Mouse (Mus musculus): ENCODE measurements at regions not wholly inside any gene's neighbourhood (a gene's known extent, or its start where the extent isn't known, plus 50 kb on each side); places are given as distances from the start of the nearest gene placed in this dataset.

- Histone ChIP-seq H3K4me1 (0 out of 2 replicates have a peak, but pooled peaks cover 3% of the 10 kb centered on the region), H3K36me3 (no peaks in the 10 kb centered on the region), H3K27me3 (no peaks in the 10 kb centered on the region), H3K4me2 (replicated peaks) (no peak overlapping the region), H3K27ac (replicated peaks) (no peak overlapping the region), H3K9me3 (replicated peaks) (no peaks in the 10 kb centered on the region), H3K9ac (no peak overlapping the region), H3K4me3 (replicated peaks) (no peak overlapping the region)
- ATAC-seq (ENCODE audit: insufficient number of reproducible peaks, low FRiP score, low TSS enrichment, low read depth), result no peak
- WGBS, result 61% methylated on average over 5 of the region's 5 CpGs
Observed at GRCm38 (mm10) chr10:37286305-37286704, 147.6 kb upstream of the Marcks start.

GRCm38 (mm10) chr10:37282951-37283350 is 144.2 kb upstream of the Marcks start:
- H3K27ac ChIP-seq (replicated peaks), result no peak overlapping the region
- H3K9me3 ChIP-seq (replicated peaks), result no peaks in the 10 kb centered on the region
- no peak for ATAC-seq (ENCODE audit: insufficient number of reproducible peaks, low FRiP score, low TSS enrichment, low read depth)
- H3K27me3 ChIP-seq, result no peaks in the 10 kb centered on the region
- H3K36me3 ChIP-seq, result no peaks in the 10 kb centered on the region
- no peak overlapping the region for H3K9ac ChIP-seq
- no peak overlapping the region for H3K4me2 ChIP-seq (replicated peaks)
- no peak overlapping the region for H3K4me3 ChIP-seq (replicated peaks)
- H3K4me1 ChIP-seq, result 0 out of 2 replicates have a peak, but pooled peaks cover 3% of the 10 kb centered on the region

- Histone ChIP-seq H3K36me3 (no peaks in the 10 kb centered on the region), H3K27ac (replicated peaks) (no peak overlapping the region), H3K9ac (no peak overlapping the region), H3K4me2 (replicated peaks) (no peak overlapping the region), H3K4me1 (no peaks in the 10 kb centered on the region), H3K4me3 (replicated peaks) (no peak overlapping the region), H3K27me3 (no peaks in the 10 kb centered on the region), H3K9me3 (replicated peaks) (no peaks in the 10 kb centered on the region)
- no peak for ATAC-seq (ENCODE audit: insufficient number of reproducible peaks, low FRiP score, low TSS enrichment, low read depth)
- WGBS, result 88% methylated on average over 4 of the region's 4 CpGs
Observed at GRCm38 (mm10) chr10:37280823-37281222, 142.1 kb upstream of the Marcks start.

GRCm38 (mm10) chr10:37280150-37280820 is 141.6 kb upstream of the Marcks start:
- H3K4me3 ChIP-seq (replicated peaks), result no peak overlapping the region
- H3K27ac ChIP-seq (replicated peaks), result no peak overlapping the region
- no peak overlapping the region for H3K9ac ChIP-seq
- 80% methylated on average over 6 of the region's 6 CpGs for whole genome bisulfite sequencing
- ATAC-seq (ENCODE audit: insufficient number of reproducible peaks, low FRiP score, low TSS enrichment, low read depth), result no peak
- H3K9me3 ChIP-seq (replicated peaks), result no peaks in the 10 kb centered on the region
- no peaks in the 10 kb centered on the region for H3K27me3 ChIP-seq
- no peak overlapping the region for H3K4me2 ChIP-seq (replicated peaks)
- H3K4me1 ChIP-seq, result no peaks in the 10 kb centered on the region
- no peaks in the 10 kb centered on the region for H3K36me3 ChIP-seq

DNA sequence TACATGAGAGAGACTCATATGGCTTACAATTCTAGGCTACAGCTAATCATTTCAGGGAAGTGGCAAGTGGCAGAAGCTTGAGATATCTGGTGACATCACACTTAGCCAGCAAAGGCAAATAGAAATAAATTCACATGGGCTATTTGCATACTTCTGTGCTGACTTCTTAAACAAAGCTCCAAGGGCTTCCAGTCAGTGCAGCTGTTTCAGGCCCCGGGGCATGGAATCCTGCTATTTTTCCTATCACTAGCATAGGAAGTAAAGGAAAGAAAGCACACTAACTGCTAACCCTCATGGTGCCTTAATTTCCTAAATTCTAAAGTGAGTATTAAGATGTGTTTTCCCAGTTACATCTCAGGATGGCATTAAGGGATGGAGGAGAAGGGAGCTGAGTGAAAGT is 140.6 kb upstream of the Marcks start:
- Histone ChIP-seq H3K9me3 (replicated peaks) (no peaks in the 10 kb centered on the region), H3K4me2 (replicated peaks) (no peak overlapping the region), H3K27ac (replicated peaks) (no peak overlapping the region), H3K9ac (no peak overlapping the region), H3K4me1 (no peaks in the 10 kb centered on the region), H3K36me3 (no peaks in the 10 kb centered on the region), H3K27me3 (no peaks in the 10 kb centered on the region), H3K4me3 (replicated peaks) (no peak overlapping the region)
- 38% methylated on average over 1 of the region's 1 CpGs for WGBS
- ATAC-seq (ENCODE audit: insufficient number of reproducible peaks, low FRiP score, low TSS enrichment, low read depth), result no peak

GRCm38 (mm10) chr10:37275857-37276256 is 137.1 kb upstream of the Marcks start:
- Histone ChIP-seq H3K9ac (no peak overlapping the region), H3K4me2 (replicated peaks) (no peak overlapping the region), H3K4me1 (no peaks in the 10 kb centered on the region), H3K27ac (replicated peaks) (no peak overlapping the region), H3K4me3 (replicated peaks) (no peak overlapping the region), H3K27me3 (no peaks in the 10 kb centered on the region), H3K9me3 (replicated peaks) (no peaks in the 10 kb centered on the region), H3K36me3 (no peaks in the 10 kb centered on the region)
- ATAC-seq (ENCODE audit: insufficient number of reproducible peaks, low FRiP score, low TSS enrichment, low read depth), result no peak
- WGBS, result 76% methylated on average over 1 of the region's 1 CpGs

DNA sequence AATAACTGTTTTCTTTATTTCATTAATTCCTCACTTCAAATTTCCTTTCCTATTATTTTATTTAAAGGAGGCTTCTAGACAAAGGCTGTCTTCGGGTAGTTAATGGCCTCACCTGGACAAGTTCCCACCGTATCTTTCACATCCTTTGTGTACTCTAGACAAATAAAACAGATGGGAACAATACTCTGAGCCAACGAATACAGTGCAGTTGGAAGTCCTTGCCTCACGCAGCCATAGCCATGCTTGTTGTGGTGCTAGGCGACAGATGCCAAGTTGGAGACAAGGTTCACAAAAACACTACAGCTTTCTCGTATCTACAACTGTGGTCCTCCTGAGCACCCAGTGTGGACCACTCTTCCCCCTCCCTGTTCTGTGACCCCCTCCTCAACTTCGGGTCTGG is 136.6 kb upstream of the Marcks start:
- H3K9me3 ChIP-seq (replicated peaks), result no peaks in the 10 kb centered on the region
- no peaks in the 10 kb centered on the region for H3K27me3 ChIP-seq
- no peaks in the 10 kb centered on the region for H3K36me3 ChIP-seq
- H3K9ac ChIP-seq, result no peak overlapping the region
- no peak overlapping the region for H3K27ac ChIP-seq (replicated peaks)
- WGBS, result 78% methylated on average over 7 of the region's 7 CpGs
- no peak overlapping the region for H3K4me2 ChIP-seq (replicated peaks)
- no peak for ATAC-seq (ENCODE audit: insufficient number of reproducible peaks, low FRiP score, low TSS enrichment, low read depth)
- H3K4me3 ChIP-seq (replicated peaks), result no peak overlapping the region
- no peaks in the 10 kb centered on the region for H3K4me1 ChIP-seq

GRCm38 (mm10) chr10:37271967-37272366 is 133.2 kb upstream of the Marcks start:
- Histone ChIP-seq H3K4me1 (no peaks in the 10 kb centered on the region), H3K9me3 (replicated peaks) (no peaks in the 10 kb centered on the region), H3K4me2 (replicated peaks) (no peak overlapping the region), H3K27ac (replicated peaks) (no peak overlapping the region), H3K4me3 (replicated peaks) (no peak overlapping the region), H3K27me3 (no peaks in the 10 kb centered on the region), H3K9ac (no peak overlapping the region), H3K36me3 (no peaks in the 10 kb centered on the region)
- ATAC-seq (ENCODE audit: insufficient number of reproducible peaks, low FRiP score, low TSS enrichment, low read depth), result no peak
- WGBS, result 82% methylated on average over 1 of the region's 1 CpGs

DNA sequence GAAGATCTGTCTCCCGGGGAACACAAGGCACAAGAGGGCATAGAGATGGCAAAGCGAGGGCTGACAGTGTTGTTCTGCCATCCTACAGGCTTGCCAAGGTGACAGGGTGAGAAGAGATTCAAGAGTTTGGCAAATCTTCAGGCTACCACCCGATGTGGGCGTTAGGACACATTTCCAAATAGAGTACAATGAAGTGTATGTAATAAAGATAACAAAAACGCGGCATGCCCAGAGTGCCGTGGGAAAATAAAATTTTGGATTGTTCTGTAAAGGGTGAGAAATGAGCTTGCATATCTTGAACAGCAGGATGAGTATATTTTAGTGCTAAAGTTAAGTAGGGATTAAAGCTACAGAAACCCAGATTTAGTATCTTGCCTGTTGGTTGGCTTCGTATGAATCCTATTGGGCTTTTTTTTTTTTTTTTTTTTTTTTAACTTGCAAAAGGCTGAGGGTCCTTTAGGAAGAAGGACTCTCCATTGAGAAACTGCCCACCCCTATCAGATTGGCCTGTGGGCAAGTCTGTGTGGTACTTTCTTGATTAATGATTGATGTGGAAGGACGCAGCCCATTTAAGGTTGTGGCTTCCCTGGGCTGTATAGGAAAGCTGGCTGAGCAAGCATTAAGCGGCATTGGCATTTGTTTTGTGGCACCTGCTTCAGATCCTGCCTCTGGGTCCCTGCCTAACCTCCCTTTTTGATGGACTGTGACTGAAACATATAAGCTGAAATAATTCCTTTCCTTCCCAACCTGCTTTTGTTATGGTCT is 131.7 kb upstream of the Marcks start:
- Histone ChIP-seq H3K27me3 (no peaks in the 10 kb centered on the region), H3K4me1 (no peaks in the 10 kb centered on the region), H3K9me3 (replicated peaks) (no peaks in the 10 kb centered on the region), H3K4me2 (replicated peaks) (no peak overlapping the region), H3K9ac (no peak overlapping the region), H3K4me3 (replicated peaks) (no peak overlapping the region), H3K27ac (replicated peaks) (no peak overlapping the region), H3K36me3 (no peaks in the 10 kb centered on the region)
- WGBS, result 89% methylated on average over 10 of the region's 10 CpGs
- ATAC-seq (ENCODE audit: insufficient number of reproducible peaks, low FRiP score, low TSS enrichment, low read depth), result no peak

- no peak for ATAC-seq (ENCODE audit: insufficient number of reproducible peaks, low FRiP score, low TSS enrichment, low read depth)
- H3K27ac ChIP-seq (replicated peaks), result no peak overlapping the region
- WGBS, result 72% methylated on average over 1 of the region's 1 CpGs
Observed at GRCm38 (mm10) chr10:37266909-37267308, 128.2 kb upstream of the Marcks start.

GRCm38 (mm10) chr10:37260791-37261488 is 122.2 kb upstream of the Marcks start:
- Histone ChIP-seq H3K27me3 (no peaks in the 10 kb centered on the region), H3K4me2 (replicated peaks) (no peak overlapping the region), H3K27ac (replicated peaks) (no peak overlapping the region), H3K36me3 (no peaks in the 10 kb centered on the region), H3K4me3 (replicated peaks) (no peak overlapping the region), H3K9ac (no peak overlapping the region), H3K4me1 (no peaks in the 10 kb centered on the region), H3K9me3 (replicated peaks) (no peaks in the 10 kb centered on the region)
- no peak for ATAC-seq (ENCODE audit: insufficient number of reproducible peaks, low FRiP score, low TSS enrichment, low read depth)
- 55% methylated on average over 8 of the region's 8 CpGs for WGBS

More at GRCm38 (mm10) chr10:37266909-37267308, 128.2 kb upstream of the Marcks start:
- Histone ChIP-seq H3K4me3 (replicated peaks) (no peak overlapping the region), H3K4me1 (no peaks in the 10 kb centered on the region), H3K9me3 (replicated peaks) (no peaks in the 10 kb centered on the region), H3K27me3 (no peaks in the 10 kb centered on the region), H3K36me3 (no peaks in the 10 kb centered on the region), H3K4me2 (replicated peaks) (no peak overlapping the region), H3K9ac (no peak overlapping the region)
